Mouse (Mus musculus) hindbrain, embryonic 16.5 days (tissue): ENCODE measurements at regions not wholly inside any gene's neighbourhood (a gene's known extent, or its start where the extent isn't known, plus 50 kb on each side); places are given as distances from the start of the nearest gene placed in this dataset.

Experiments used
- ATAC-seq: fragments of 200-750 bp; cut with Nextera tagmentation; 2 replicates; pipeline ENCODE4 v1.8.0; 2017; ENCODE audit warnings: moderate TSS enrichment, moderate library complexity
- H3K27ac ChIP-seq: fragments of 300-500 bp; sonication (generic); 2 replicates; pipeline ENCODE4 v1.5.1; 2014; ENCODE audit warnings: low read depth, mild to moderate bottlenecking, control low read depth, low read length, moderate library complexity
- H3K27me3 ChIP-seq: fragments of 300-500 bp; sonication (generic); replicated peaks from 2 replicates; pipeline ENCODE4 v1.6.1; 2014; ENCODE audit warnings: low read length; ENCODE audit not compliant: control insufficient read depth, insufficient read depth
- H3K36me3 ChIP-seq: fragments of 300-500 bp; sonication (generic); 2 replicates; pipeline ENCODE4 v1.6.1; 2014; ENCODE audit warnings: mild to moderate bottlenecking, low read length, moderate library complexity, mixed read lengths; ENCODE audit not compliant: control insufficient read depth, insufficient read depth
- H3K4me1 ChIP-seq: fragments of 300-500 bp; sonication (generic); 2 replicates; pipeline ENCODE4 v1.6.1; 2014; ENCODE audit warnings: low read depth, low read length; ENCODE audit not compliant: control insufficient read depth, insufficient read depth
- H3K4me2 ChIP-seq: fragments of 300-500 bp; sonication (generic); 2 replicates; pipeline ENCODE4 v1.6.1; 2014; ENCODE audit warnings: mild to moderate bottlenecking, low read length, control low read depth, moderate library complexity
- H3K4me3 ChIP-seq: fragments of 300-500 bp; sonication (generic); 2 replicates; pipeline ENCODE4 v1.5.1; 2014; ENCODE audit warnings: mild to moderate bottlenecking, low read length, control low read depth, moderate library complexity
- H3K9ac ChIP-seq: fragments of 300-500 bp; sonication (generic); 2 replicates; pipeline ENCODE4 v1.6.1; 2014; ENCODE audit warnings: low read depth, mild to moderate bottlenecking, control low read depth, low read length, moderate library complexity
- H3K9me3 ChIP-seq: fragments of 300-500 bp; sonication (generic); 2 replicates; pipeline ENCODE4 v1.6.1; 2014; ENCODE audit warnings: mild to moderate bottlenecking, low read length, moderate library complexity; ENCODE audit not compliant: control insufficient read depth
- WGBS: fragments of 180-500 bp; shearing (Covaris S2); extraction: QIAGEN DNeasy Blood & Tissue Kit; methylation state at CpG from one replicate; pipeline ENCODE4 v1.1.7; 2014; 5-methylcytosine and 5-hydroxymethylcytosine counted together

DNA sequence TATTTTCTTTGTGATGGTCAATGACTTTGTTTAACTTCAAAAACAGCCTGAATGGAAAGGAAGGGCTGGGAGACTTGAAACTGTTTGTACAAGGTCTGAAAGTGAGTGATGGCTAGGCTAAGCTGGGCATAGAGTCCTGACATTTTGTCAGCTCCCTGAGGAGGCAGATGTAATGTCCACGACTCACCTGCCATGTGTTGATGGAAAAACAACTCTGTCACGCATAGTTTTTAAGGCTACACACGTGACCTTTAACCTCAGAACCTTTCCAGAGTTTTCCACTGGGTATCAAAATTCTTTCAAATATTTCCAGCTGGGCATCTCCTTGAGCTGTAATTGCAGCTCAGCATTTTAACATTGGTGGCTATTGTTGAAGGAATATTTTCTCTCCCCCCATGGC, 190.2 kb upstream of the Lrig1 start:
- no peak for ATAC-seq
- H3K9me3 ChIP-seq: no peaks in the 10 kb centered on the region
- H3K27me3 ChIP-seq: no peaks in the 10 kb centered on the region
- H3K9ac ChIP-seq: no peak overlapping the region
- 61% methylated on average over 3 of the region's 3 CpGs for WGBS
- H3K4me2 ChIP-seq: no peak overlapping the region
- H3K27ac ChIP-seq: no peak overlapping the region
- no peaks in the 10 kb centered on the region for H3K36me3 ChIP-seq
- no peak overlapping the region for H3K4me3 ChIP-seq
- no peaks in the 10 kb centered on the region for H3K4me1 ChIP-seq

DNA sequence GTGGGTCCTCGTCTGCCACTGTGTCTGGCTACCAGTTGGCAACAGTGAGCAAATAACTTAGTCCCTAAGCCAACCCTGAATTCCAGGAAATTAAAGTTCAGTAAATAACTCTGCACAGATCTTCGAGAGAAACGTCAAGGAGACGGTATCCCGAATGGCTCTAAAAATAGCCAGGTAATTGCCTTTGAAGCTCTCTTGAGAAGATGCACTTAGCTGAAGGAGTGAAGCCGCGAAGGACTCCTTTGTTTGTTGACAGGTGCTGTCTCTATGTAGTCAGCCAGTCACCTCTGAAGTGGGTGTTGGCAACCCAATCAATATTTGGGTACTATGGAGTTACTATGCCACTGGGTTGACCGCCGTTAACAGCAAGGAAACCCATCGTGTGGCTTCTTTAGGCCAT, 189.3 kb upstream of the Lrig1 start:
- 92% methylated on average over 10 of the region's 10 CpGs for WGBS
- Histone ChIP-seq H3K9ac (no peak overlapping the region), H3K9me3 (no peaks in the 10 kb centered on the region), H3K4me1 (no peaks in the 10 kb centered on the region), H3K27me3 (no peaks in the 10 kb centered on the region), H3K36me3 (no peaks in the 10 kb centered on the region), H3K27ac (no peak overlapping the region), H3K4me2 (no peak overlapping the region), H3K4me3 (no peak overlapping the region)
- ATAC-seq: no peak

DNA sequence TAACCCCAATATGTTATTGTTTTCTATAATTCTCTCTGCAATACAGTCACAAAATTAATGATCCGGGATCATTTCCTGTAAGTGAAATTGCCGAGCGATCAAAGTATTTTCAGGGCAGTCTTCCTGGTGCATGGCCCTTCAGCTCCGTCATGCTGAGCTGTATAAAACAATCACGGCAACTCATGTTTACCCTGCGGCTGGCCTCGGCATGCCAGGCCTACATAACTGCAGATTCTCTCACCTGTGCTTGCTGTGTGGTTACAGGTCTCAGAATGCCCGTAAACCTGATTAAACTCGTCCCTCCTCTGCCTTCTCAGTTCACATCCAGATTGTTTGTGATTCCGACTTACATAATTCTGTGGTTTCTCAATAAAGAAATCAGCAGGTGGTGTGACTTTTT, 181.2 kb upstream of the Lrig1 start:
- WGBS: 79% methylated on average over 10 of the region's 10 CpGs
- Histone ChIP-seq H3K36me3 (no peaks in the 10 kb centered on the region), H3K4me3 (no peak overlapping the region), H3K9me3 (no peaks in the 10 kb centered on the region), H3K9ac (no peak overlapping the region), H3K4me2 (no peak overlapping the region), H3K4me1 (no peaks in the 10 kb centered on the region), H3K27ac (no peak overlapping the region), H3K27me3 (no peaks in the 10 kb centered on the region)
- no peak for ATAC-seq

DNA sequence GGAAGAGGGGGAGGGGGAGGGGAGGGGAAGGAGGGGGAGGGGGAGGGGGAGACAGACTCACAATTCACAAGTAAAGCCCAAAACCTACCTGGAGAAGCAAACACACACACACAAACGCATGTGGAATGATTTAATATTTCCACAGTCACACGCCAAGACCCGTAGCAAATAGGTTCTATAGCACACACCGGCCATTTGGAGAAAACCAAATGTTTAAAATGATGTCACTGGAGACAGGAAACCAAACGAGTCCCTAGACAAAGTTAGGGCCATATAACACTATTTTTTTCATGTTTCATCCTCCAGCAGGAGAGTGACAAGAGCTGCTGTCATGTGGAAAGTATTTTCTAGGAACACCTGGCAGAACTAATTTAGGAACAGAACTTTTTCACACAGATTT, 175.9 kb upstream of the Lrig1 start:
- Histone ChIP-seq H3K9me3 (no peaks in the 10 kb centered on the region), H3K27me3 (no peaks in the 10 kb centered on the region), H3K9ac (no peak overlapping the region), H3K4me3 (no peak overlapping the region), H3K27ac (no peak overlapping the region), H3K4me1 (no peaks in the 10 kb centered on the region), H3K4me2 (no peak overlapping the region), H3K36me3 (no peaks in the 10 kb centered on the region)
- ATAC-seq: no peak
- WGBS: 85% methylated on average over 5 of the region's 5 CpGs

DNA sequence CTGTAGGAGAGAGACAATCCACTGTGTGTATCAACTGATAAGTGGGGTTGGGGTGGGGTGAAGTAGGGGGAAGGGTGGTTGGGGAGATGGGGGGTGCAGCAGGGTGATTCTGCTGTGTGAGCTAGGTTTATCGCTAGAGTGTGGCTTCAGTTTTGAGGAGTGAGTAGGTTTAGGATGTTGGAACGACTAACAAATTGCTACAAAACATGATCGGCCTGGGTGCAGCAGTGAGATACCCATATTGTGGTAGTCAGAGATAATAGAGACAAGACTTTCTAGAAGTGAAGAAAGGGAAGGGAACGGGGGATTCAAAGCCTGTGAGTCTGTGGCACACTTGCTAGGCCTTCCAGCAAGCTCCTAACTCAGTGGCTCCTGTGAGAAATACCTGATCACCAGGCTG, 175.1 kb upstream of the Lrig1 start:
- 94% methylated on average over 4 of the region's 4 CpGs for WGBS

DNA sequence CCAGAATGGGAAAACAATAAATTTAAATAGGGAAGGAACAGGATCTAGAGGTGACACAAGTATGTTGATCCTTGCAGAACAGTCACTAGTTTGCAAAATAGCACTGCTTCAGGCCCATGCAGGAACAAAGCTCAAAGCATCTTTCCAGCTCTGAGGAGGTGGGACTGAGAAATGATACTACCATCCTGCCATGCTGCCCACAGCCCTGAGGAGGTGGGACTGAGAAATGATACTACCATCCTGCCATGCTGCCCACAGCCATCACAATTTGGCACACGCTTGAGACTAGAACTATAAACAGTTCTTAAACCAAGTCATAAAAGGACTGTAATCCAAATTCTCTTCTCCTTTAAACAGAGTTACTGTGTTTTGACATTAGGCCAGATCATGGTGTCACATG, 174.5 kb upstream of the Lrig1 start:
- no peak overlapping the region for H3K9ac ChIP-seq

More for the DNA sequence above, 175.1 kb upstream of the Lrig1 start:
- Histone ChIP-seq H3K27ac (no peak overlapping the region), H3K9ac (no peak overlapping the region), H3K4me3 (no peak overlapping the region), H3K27me3 (no peaks in the 10 kb centered on the region), H3K4me1 (no peaks in the 10 kb centered on the region), H3K36me3 (no peaks in the 10 kb centered on the region), H3K4me2 (no peak overlapping the region), H3K9me3 (no peaks in the 10 kb centered on the region)
- no peak for ATAC-seq

DNA sequence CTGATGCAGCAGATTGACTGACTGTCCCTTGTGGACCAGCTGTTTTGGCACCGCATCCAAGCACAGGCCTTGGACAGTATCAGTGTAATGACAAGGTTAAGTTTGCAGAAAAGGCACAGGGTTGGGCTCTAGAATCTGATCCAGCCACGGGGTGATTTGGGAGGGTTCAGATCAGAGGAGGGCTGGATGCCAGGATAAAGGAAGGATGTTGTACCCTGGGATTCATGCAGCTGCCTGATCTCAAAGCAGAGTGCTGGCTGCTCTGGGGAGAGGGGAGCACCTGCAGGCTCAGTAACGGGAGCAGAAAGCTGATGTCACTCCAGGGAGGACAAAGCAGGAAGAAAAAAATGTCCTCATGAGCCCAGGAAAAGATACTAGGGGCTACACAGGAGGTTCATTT, 168.0 kb upstream of the Lrig1 start:
- no peak overlapping the region for H3K4me2 ChIP-seq
- no peaks in the 10 kb centered on the region for H3K9me3 ChIP-seq
- no peaks in the 10 kb centered on the region for H3K36me3 ChIP-seq
- no peaks in the 10 kb centered on the region for H3K27me3 ChIP-seq
- ATAC-seq: no peak
- no peak overlapping the region for H3K9ac ChIP-seq
- H3K4me3 ChIP-seq: no peak overlapping the region
- no peak overlapping the region for H3K27ac ChIP-seq
- H3K4me1 ChIP-seq: no peaks in the 10 kb centered on the region
- 53% methylated on average over 3 of the region's 3 CpGs for WGBS

More for the DNA sequence above, 174.5 kb upstream of the Lrig1 start:
- Histone ChIP-seq H3K4me2 (no peak overlapping the region), H3K4me1 (no peaks in the 10 kb centered on the region), H3K36me3 (no peaks in the 10 kb centered on the region), H3K4me3 (no peak overlapping the region), H3K9me3 (no peaks in the 10 kb centered on the region), H3K27ac (no peak overlapping the region), H3K27me3 (no peaks in the 10 kb centered on the region)
- ATAC-seq: no peak
- 95% methylated on average over 1 of the region's 1 CpGs for WGBS

DNA sequence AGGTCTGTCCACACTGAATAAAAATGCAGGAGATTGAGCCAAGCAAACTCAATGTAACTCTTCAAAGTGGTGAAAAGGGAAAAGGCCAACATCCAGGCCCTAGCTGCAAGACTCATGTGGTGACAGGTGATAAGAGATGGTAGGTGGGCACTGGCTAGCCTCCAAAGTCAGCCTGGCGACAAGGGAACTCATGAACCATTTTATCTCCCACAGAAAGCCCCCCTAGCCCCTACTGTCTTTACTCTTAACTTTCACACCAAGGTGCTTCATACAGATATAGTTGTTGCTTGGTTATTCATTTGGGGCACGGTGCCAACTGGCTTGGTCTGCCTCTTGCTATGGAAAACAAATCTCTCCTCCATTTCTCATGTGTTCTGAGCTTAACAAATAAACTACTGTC, 165.5 kb upstream of the Lrig1 start:
- ATAC-seq: no peak
- Histone ChIP-seq H3K27me3 (no peaks in the 10 kb centered on the region), H3K4me2 (no peak overlapping the region), H3K4me1 (no peaks in the 10 kb centered on the region), H3K9me3 (no peaks in the 10 kb centered on the region), H3K27ac (no peak overlapping the region), H3K36me3 (no peaks in the 10 kb centered on the region), H3K4me3 (no peak overlapping the region), H3K9ac (no peak overlapping the region)
- whole genome bisulfite sequencing: 88% methylated on average over 2 of the region's 2 CpGs

DNA sequence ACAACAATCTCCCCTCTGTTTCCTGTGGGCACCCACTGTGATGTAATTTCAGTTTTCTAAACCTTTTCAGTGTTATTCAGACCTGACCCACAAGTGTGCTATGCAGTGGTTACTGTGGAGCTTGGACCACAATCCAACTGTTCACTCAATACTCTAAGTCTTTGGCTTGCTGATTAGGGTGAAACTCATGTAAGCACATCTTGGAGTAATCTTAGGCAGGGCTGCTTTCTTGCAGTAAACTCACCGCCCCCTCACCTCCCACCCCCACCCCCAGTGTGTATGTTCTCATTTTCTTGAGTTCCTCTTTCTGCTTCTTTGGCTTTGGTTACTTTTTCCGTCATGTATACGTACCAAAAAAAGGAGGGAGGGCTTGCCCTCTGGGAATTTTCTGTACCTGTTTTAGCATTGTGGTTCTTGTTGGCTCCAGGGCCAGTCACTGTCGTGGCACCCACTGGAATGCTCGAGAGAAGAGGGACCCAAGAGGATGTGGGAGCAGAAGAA, 158.2 kb upstream of the Lrig1 start:
- WGBS: 90% methylated on average over 5 of the region's 5 CpGs
- H3K36me3 ChIP-seq: no peaks in the 10 kb centered on the region

DNA sequence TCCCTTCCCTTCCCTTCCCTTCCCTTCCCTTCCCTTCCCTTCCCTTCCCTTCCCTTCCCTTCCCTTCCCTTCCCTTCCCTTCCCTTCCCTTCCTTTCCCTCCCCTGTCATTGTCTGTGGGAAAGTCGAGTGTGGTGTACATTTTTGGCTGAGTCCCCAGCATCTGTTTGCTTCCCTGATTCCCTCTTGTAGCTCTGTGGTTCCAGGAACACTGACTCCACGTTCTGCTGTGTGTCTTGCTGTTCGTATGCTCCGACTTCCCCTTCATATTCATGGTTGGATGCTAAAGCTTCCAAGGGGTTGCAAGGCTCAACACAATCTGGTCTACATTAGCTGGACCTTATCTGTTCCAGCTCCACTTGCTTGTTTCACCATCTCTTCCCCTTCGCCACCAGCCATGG, 150.2 kb upstream of the Lrig1 start:
- no peak for ATAC-seq
- no peaks in the 10 kb centered on the region for H3K9me3 ChIP-seq
- H3K27me3 ChIP-seq: no peaks in the 10 kb centered on the region
- no peaks in the 10 kb centered on the region for H3K36me3 ChIP-seq
- H3K4me2 ChIP-seq: no peak overlapping the region
- 66% methylated on average over 5 of the region's 5 CpGs for WGBS
- no peak overlapping the region for H3K27ac ChIP-seq
- H3K4me1 ChIP-seq: no peaks in the 10 kb centered on the region
- no peak overlapping the region for H3K9ac ChIP-seq
- H3K4me3 ChIP-seq: no peak overlapping the region

More for the DNA sequence above, 158.2 kb upstream of the Lrig1 start:
- no peaks in the 10 kb centered on the region for H3K27me3 ChIP-seq
- H3K4me2 ChIP-seq: no peak overlapping the region
- no peaks in the 10 kb centered on the region for H3K9me3 ChIP-seq
- ATAC-seq: no peak
- no peak overlapping the region for H3K4me3 ChIP-seq
- H3K9ac ChIP-seq: no peak overlapping the region
- H3K27ac ChIP-seq: no peak overlapping the region
- H3K4me1 ChIP-seq: no peaks in the 10 kb centered on the region
